Mouse (Mus musculus): ENCODE data around the gene Galntl6.

GRCm38 (mm10) chr8:57842462-57843391, 1069.7 kb downstream of the Galntl6 start:
- TF ChIP-seq CHD1 (IDR thresholded peaks at IDR 0.05; ENCODE audit: low read depth, low read length) (no peak), CTCF (conservative IDR thresholded peaks at IDR 0.05 in 1 of 2, IDR thresholded peaks at IDR 0.05 in 1 of 2; ENCODE audit: low read depth in 2 of 2, low read length in 2 of 2) (no peak), MAFK (IDR thresholded peaks at IDR 0.05; ENCODE audit: insufficient replicate concordance, low read length) (no peak), USF1 (IDR thresholded peaks at IDR 0.05; ENCODE audit: low read depth, low read length) (no peak), POLR2A (IDR thresholded peaks at IDR 0.05; ENCODE audit: low read depth, low read length) (no peak)

Measured in CH12.LX (cell line).